Mouse (Mus musculus): ENCODE measurements around the gene Ascl4. TPM values are rescaled to one million over a fixed set of nuclear protein-coding genes. Genes with fewer than 3 reads are reported as not detected.

Gene Ascl4
- polyA plus RNA-seq, 1 experiment from 2014 or later, result 0.39 TPM

Other genes starting within 250 kb of the Ascl4 start
- gene Pwp1, start 98.2 kb upstream of the Ascl4 start, polyA plus RNA-seq (2014; fragmentation: Nextera tagmentation; extraction: Ambion mirVana), result 68.3 and 74.7 TPM in 2 replicates
- gene Prdm4, start 10.5 kb upstream of the Ascl4 start, polyA plus RNA-seq (2014; fragmentation: Nextera tagmentation; extraction: Ambion mirVana), result 31.0 and 39.1 TPM in 2 replicates
- gene Rtcb, start 30.1 kb downstream of the Ascl4 start, polyA plus RNA-seq (2014; fragmentation: Nextera tagmentation; extraction: Ambion mirVana), result 154 and 160 TPM in 2 replicates
- gene Bpifc, start 84.2 kb downstream of the Ascl4 start, polyA plus RNA-seq (2014; fragmentation: Nextera tagmentation; extraction: Ambion mirVana), result not detected in 2 replicates
- gene Fbxo7, start 94.3 kb downstream of the Ascl4 start, polyA plus RNA-seq (2014; fragmentation: Nextera tagmentation; extraction: Ambion mirVana), result 22.3 and 24.7 TPM in 2 replicates